Mouse (Mus musculus): Measurements from ENCODE around the gene Psmc3. TPM values are rescaled to one million over a fixed set of nuclear protein-coding genes. Genes with fewer than 3 reads are reported as not detected.
"Not testable (repeated sequence)": the region's sequence is repeated elsewhere in the genome, so short reads cannot be mapped to it uniquely, and the experiment has no call there.

Psmc3 gene
- polyA plus RNA-seq, 1 experiment from 2014 or later: 276 TPM

DNA sequence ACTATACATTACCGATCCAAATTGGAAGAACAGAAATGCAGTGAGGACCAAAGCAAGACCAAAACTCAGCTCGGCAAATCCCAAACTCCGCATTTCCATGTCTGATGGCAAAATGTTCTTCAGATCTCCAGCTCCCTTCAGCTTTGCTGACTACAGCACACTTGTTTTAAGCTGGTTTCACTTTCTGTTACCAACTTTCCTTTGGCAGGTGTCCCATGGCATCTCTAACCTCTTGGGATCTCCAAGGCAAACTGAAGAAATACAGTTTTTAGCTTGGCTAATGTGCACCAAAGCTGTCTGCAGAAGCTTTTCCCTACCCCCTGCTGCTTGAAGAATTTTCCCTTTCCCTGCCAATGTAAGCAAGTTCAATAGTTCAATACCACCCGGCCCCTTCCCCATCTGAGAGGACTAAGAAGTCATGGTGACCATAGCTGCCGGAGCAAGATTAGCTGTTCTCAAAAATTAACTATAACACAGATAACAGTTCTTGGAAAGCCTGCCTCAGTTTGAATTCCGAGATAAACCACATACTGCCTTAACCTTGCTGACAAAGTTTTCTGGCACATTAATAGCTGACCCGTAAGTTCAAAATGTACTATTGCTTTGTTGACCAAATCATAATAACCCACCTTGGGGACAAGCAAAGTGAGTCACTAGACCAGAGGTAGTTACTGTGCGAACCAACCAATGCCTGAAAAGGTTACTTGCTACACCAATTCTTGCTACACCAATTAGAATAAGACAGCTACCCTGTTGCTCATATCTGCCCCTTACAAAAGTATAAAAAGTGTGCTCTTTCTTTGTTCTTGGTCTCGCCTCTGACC is 26.2 kb upstream of the Psmc3 start:
- DNase-seq (ENCODE audit: low read depth, low spot score) (no peak), ATAC-seq (no peak)
- in situ Hi-C loops (cut with MboI; ENCODE audit: low pct_unique_long_range_greater_than_20kb): no loop called here
- CTCF ChIA-PET: interaction anchor here (0.8 to 3.6 kb wide), 7 partner anchors 13 to 161 kb away, joined by 3 to 12 read pairs (median 4); no protein-coding TSS in a partner anchor
- no peak for TF ChIP-seq CTCF (IDR thresholded peaks at IDR 0.05)
- H3K27me3 ChIP-seq: no peaks in the 10 kb centered on the region
- POLR2A ChIA-PET: no interaction called here

DNA sequence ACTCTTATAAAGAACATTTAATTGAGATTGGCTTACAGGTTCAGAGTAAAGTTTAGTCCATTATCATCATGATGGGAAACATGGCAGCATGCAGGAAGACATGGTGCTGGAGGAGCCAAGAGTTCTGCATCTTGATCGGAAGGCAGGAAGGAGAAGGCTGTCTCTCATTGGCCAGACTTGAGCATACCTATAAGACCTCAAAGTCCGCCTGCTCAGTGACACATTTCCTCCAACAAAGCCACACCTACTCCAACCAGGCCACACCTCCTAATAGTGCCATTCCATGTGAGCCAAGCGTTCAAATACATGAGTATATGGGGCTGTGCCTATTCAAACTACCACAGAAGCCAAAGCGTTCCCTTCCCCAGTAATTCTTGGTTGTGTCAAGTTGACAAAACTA is 22.6 kb upstream of the Psmc3 start:
- in situ Hi-C loops (cut with MboI; ENCODE audit: low pct_unique_long_range_greater_than_20kb): no loop called here
- no peaks in the 10 kb centered on the region for H3K27me3 ChIP-seq
- TF ChIP-seq CTCF (IDR thresholded peaks at IDR 0.05): no peak
- ATAC-seq (no peak), DNase-seq (ENCODE audit: low read depth, low spot score) (no peak)
- CTCF ChIA-PET: interaction anchor here (3.4 kb wide), 1 partner anchor 13 kb away, joined by 15 read pairs; no protein-coding TSS in a partner anchor
- POLR2A ChIA-PET: no interaction called here

DNA sequence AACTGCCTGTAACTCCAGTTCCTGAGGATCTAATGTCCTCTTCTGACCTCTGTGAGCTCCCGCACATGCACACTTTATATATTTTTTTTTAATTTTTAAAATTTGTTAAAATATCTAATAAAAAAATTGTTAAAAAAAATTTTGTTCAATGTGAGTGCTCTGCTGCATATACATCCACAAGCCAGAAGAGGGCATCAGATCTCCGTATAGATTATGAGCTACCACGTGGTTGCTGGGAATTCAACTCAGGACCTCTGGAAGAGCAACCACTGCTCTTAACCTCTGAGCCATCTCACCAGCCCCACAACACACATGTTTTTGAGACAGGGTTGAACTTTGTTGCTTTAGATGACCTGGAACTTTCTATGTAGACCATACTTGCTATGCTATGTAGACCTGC is 20.8 kb upstream of the Psmc3 start:
- ChIA-PET CTCF (interaction anchor here (0.9 to 3.4 kb wide), 5 partner anchors 10 to 166 kb away, joined by 3 to 15 read pairs (median 4); no protein-coding TSS in a partner anchor), POLR2A (no interaction called here)
- no peak for TF ChIP-seq CTCF (IDR thresholded peaks at IDR 0.05)
- in situ Hi-C loops (cut with MboI; ENCODE audit: low pct_unique_long_range_greater_than_20kb): no loop called here
- ATAC-seq (no peak), DNase-seq (ENCODE audit: low read depth, low spot score) (no peak)
- H3K27me3 ChIP-seq: no peaks in the 10 kb centered on the region

DNA sequence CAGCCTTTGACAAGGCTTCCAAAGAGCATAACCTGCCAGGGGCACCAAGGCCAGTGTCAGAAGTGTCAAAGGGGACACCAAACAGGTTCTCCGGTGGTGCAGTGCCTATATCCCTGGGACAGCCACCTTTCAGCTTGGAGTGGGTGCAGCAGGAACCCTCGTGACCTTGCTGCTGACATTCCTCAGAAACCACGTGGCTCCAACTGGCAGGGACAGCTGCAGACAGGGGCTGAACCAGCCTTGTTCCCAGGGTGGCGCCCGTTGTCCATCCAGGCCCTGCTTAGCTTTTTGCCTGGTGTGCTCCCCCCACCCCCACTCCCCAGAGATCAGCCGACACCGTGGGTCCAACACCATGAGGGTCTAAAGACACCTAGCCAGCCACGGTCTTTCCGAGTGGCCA is 18.4 kb upstream of the Psmc3 start, which contains the start of gene Rapsn:
Gene Rapsn (plus strand): TSS at position 236 of the 400 bp plus-strand sequence.
- no peak for TF ChIP-seq CTCF (IDR thresholded peaks at IDR 0.05)
- in situ Hi-C loops (cut with MboI; ENCODE audit: low pct_unique_long_range_greater_than_20kb): no loop called here
- no peaks in the 10 kb centered on the region for H3K27me3 ChIP-seq
- ATAC-seq (no peak), DNase-seq (ENCODE audit: low read depth, low spot score) (no peak)
- CTCF ChIA-PET: interaction anchor here (0.9 to 1.5 kb wide), 2 partner anchors 10 to 17 kb away, joined by 3 to 4 read pairs; no protein-coding TSS in a partner anchor
- POLR2A ChIA-PET: interaction anchor here (0.6 kb wide), 1 partner anchor 17 kb away, joined by 3 read pairs; no protein-coding TSS in a partner anchor

DNA sequence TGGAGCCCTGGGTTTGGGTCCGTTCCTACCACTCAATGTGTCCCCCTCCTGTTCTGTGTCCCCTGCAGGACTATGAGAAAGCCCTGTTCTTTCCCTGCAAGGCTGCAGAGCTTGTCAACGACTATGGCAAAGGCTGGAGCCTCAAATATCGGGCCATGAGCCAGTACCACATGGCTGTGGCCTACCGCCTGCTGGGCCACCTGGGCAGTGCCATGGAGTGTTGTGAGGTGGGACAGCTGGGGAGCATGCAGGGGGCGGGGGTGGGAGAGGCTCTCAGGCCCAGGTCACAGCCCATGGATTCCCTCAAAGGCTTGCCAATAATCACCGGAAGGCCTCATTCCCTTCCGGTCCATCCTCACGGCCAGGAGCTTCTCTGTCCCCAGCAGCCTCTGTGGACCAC is 12.0 kb upstream of the Psmc3 start:
- POLR2A ChIA-PET: interaction anchor here (0.8 kb wide), 1 partner anchor 9 kb away, joined by 5 read pairs; no protein-coding TSS in a partner anchor
- in situ Hi-C loops (cut with MboI; ENCODE audit: low pct_unique_long_range_greater_than_20kb): no loop called here
- DNase-seq (ENCODE audit: low read depth, low spot score): no peak
- CTCF ChIA-PET: interaction anchor here (0.7 to 3.9 kb wide), 6 partner anchors 9 to 175 kb away, joined by 3 to 15 read pairs (median 4); partner anchors contain the start of gene Psmc3
- no peaks in the 10 kb centered on the region for H3K27me3 ChIP-seq
- ATAC-seq: no peak
- TF ChIP-seq CTCF (IDR thresholded peaks at IDR 0.05): no peak

DNA sequence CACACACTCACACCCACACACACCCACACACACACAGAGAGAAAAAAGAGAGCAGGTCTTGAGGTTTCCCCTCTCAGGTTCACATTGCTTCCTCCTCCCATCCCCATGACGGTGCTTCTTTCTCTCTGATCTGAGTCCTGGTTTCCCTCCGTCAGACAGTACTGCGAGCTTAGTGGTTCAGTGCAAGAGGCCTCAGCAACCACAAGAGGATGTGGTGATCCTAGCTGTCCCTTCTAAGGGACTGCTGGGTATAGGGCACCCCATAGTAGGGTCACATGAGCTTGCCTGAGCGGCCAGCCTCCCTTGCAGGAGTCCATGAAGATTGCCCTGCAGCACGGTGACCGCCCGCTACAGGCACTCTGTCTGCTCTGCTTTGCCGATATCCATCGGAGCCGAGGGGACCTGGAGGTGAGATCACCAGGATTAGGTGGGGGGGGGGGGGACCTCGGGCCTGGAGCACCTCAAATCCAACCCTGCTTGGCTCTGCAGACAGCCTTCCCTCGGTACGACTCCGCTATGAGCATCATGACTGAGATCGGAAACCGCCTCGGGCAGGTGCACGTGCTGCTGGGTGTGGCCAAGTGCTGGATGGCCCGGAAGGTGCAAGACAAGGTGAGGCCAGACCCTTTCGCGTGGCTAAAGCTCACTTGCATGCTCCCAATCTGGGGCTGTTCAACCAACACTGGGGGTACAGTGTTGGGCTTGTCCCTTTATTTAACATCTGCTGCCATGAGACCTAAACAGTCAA is 11.0 kb upstream of the Psmc3 start:
- ChIA-PET CTCF (interaction anchor here (0.7 to 3.9 kb wide), 5 partner anchors 10 to 176 kb away, joined by 3 to 15 read pairs (median 5); partner anchors contain the start of gene Psmc3), POLR2A (interaction anchor here (0.8 kb wide), 1 partner anchor 8 kb away, joined by 5 read pairs; no protein-coding TSS in a partner anchor)
- ATAC-seq (no peak), DNase-seq (ENCODE audit: low read depth, low spot score) (no peak)
- no peak for TF ChIP-seq CTCF (IDR thresholded peaks at IDR 0.05)
- in situ Hi-C loops (cut with MboI; ENCODE audit: low pct_unique_long_range_greater_than_20kb): no loop called here
- no peaks in the 10 kb centered on the region for H3K27me3 ChIP-seq

DNA sequence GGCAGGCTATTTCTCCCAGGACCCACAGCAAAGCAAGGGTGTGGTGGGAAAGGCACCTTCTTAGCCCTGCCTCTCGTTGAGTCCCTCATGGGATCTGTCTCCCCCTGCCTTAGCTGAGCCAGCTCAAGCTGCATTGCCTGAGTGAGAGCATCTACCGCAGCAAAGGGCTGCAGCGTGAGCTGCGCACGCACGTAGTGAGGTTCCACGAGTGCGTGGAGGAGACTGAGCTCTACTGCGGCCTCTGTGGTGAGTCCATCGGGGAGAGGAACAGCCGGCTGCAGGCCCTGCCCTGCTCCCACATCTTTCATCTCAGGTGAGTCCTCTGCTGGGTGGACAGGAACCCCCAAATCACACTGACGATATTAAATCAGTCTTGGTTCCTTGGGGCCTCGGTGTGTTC is 9.1 kb upstream of the Psmc3 start:
- POLR2A ChIA-PET: no interaction called here
- no peak for TF ChIP-seq CTCF (IDR thresholded peaks at IDR 0.05)
- no peak for ATAC-seq
- in situ Hi-C loops (cut with MboI; ENCODE audit: low pct_unique_long_range_greater_than_20kb): no loop called here
- no peak for DNase-seq (ENCODE audit: low read depth, low spot score)
- CTCF ChIA-PET: interaction anchor here (0.9 to 3.9 kb wide), 5 partner anchors 9 to 19 kb away, joined by 3 to 15 read pairs (median 3); partner anchors contain the start of gene Rapsn
- no peaks in the 10 kb centered on the region for H3K27me3 ChIP-seq

DNA sequence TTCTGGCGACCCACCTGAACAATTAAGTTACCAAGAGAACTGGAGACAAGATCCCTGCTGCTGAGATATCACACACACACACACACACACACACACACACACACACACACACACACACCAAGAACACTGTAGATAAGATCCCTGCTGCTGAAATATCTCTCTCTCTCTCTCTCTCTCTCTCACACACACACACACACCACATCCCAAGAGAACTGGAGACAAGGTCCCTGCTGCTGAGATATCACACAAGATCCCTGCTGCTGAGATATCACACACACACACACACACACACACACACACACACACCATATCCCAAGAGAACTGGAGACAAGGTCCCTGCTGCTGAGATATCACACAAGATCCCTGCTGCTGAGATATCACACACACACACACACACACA is 8.0 kb upstream of the Psmc3 start:
- DNase-seq (ENCODE audit: low read depth, low spot score); in situ Hi-C loops (cut with MboI; ENCODE audit: low pct_unique_long_range_greater_than_20kb); POLR2A ChIA-PET; ATAC-seq; H3K27me3 ChIP-seq: not testable (repeated sequence)
- CTCF ChIA-PET: interaction anchor here (0.9 to 3.9 kb wide), 4 partner anchors 10 to 179 kb away, joined by 3 to 15 read pairs (median 4); partner anchors contain the start of gene Rapsn

DNA sequence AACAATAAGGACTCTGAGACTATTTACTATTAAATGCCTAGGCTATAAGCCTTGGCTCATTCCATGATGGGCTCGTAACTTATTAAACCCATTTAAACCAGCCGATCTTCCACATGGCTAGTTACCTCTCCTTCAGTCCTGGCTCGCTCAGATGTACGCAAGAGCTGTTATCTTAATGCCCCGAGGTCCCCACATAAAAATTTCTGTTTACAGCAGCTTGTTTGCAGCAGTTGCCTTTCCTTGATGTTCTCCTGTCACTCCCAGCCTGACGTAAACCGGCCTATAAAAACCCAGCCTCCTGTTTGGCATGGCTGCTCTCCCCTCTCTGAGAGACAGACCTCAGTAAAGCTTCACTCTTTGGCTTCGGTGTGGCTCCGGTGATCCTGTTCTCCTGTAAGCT is 6.5 kb upstream of the Psmc3 start:
- ChIA-PET CTCF (interaction anchor here (1.0 to 2.4 kb wide), 4 partner anchors 14 to 180 kb away, joined by 3 to 6 read pairs (median 4); no protein-coding TSS in a partner anchor), POLR2A (interaction anchor here (0.8 to 1.3 kb wide), 3 partner anchors 13 to 133 kb away, joined by 3 to 4 read pairs (median 3); no protein-coding TSS in a partner anchor)
- ATAC-seq: peak; percentile 58
- TF ChIP-seq CTCF (IDR thresholded peaks at IDR 0.05): no peak
- in situ Hi-C loops (cut with MboI; ENCODE audit: low pct_unique_long_range_greater_than_20kb): no loop called here
- no peak for DNase-seq (ENCODE audit: low read depth, low spot score)
- H3K27me3 ChIP-seq: no peaks in the 10 kb centered on the region

DNA sequence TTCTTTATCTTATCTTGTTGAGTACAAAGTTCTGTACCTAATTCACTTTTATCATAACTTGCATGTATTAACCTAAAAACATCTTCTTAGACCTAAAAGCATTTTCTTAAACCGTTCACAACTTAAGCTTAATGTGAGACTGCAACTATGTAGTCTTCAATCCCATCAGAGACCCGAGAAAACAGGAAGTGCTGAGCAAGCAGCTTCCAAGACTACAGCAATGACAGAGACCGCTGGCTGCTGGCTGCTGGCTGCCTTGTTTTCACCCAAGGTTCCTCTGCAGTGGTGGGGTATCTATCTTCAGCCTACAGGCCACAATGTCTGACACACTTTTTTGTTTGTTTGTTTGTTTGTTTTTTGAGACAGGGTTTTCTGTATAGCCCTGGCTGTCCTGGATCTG is 1.9 kb upstream of the Psmc3 start:
- DNase-seq (ENCODE audit: low read depth, low spot score): no peak
- CTCF ChIA-PET: interaction anchor here (1.0 to 1.6 kb wide), 7 partner anchors 9 to 185 kb away, joined by 3 to 5 read pairs (median 5); no protein-coding TSS in a partner anchor

More for the DNA sequence above, 1.9 kb upstream of the Psmc3 start:
- no peaks in the 10 kb centered on the region for H3K27me3 ChIP-seq
- no peak for ATAC-seq
- no peak for TF ChIP-seq CTCF (IDR thresholded peaks at IDR 0.05)
- in situ Hi-C loops (cut with MboI; ENCODE audit: low pct_unique_long_range_greater_than_20kb): no loop called here
- POLR2A ChIA-PET: no interaction called here

Measured in Patski (cell line).